Mouse (Mus musculus) G1E (cell line): Measurements from ENCODE around the gene Arhgap24.

ENCODE experiments used
- CTCF ChIP-seq: IDR thresholded peaks from 2 replicates; pipeline ENCODE4 v1.5.1; 2012; ENCODE audit warnings: low read depth, low read length, inconsistent platforms, mixed read lengths
- TAL1 ChIP-seq: conservative IDR thresholded peaks from 2 replicates; pipeline ENCODE4 v1.6.1; 2012; ENCODE audit warnings: low read depth, low read length, inconsistent platforms, mixed read lengths

DNA sequence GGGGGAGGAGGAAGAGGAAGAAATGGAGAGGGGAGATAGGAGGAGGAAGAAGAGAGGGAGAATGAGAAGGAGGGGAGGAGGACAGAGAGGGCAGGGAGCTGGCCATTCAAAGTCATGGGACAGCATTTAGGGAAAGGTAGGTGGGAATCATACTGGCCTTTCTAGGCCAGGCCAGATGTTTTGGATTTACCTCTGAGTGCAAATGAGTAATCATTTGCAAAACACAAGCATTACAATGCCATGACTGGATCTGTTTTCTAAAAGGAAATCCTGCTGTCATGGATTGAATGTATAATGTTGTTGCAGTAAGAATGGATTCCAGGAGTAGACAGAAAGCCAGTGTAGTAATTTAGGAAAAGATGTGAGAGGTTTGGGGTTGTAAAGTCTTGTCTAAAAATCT is 66.6 kb downstream of the Arhgap24 start:
- TF ChIP-seq CTCF (no peak), TAL1 (no peak)
